Mouse (Mus musculus) CH12.LX (cell line): ENCODE results near the gene Gmds. TPM values are rescaled to one million over a fixed set of nuclear protein-coding genes. Genes with fewer than 3 reads are reported as not detected.

Experiments
- DNase-seq: peaks from one replicate; pipeline ENCODE4 v3.0.0-alpha.2; 2013; ENCODE audit errors: extremely low read depth
- H3K27ac ChIP-seq: 2 replicates; pipeline ENCODE4 v1.5.1; 2012; ENCODE audit warnings: low read depth, mild to moderate bottlenecking, control low read depth, moderate library complexity; ENCODE audit not compliant: insufficient read depth
- H3K27me3 ChIP-seq: replicated peaks from 2 replicates; pipeline ENCODE3; 2012; ENCODE audit warnings: inconsistent platforms
- H3K36me3 ChIP-seq, 2 experiments: replicated peaks in 1 of 2; 2 replicates each; pipeline versions ENCODE3 to v1.6.1; 2012; ENCODE audit warnings: inconsistent platforms in 1 of 2, low read length in 1 of 2, mild to moderate bottlenecking in 1 of 2, mixed read lengths in 1 of 2, moderate library complexity in 1 of 2; ENCODE audit not compliant: control insufficient read depth in 1 of 2, insufficient read depth in 1 of 2
- H3K4me1 ChIP-seq, 2 experiments: 2 replicates each; pipeline ENCODE4 v1.6.1; 2012; ENCODE audit warnings: inconsistent platforms in 1 of 2, moderate library complexity in 1 of 2; ENCODE audit not compliant: insufficient read depth in 2 of 2, control insufficient read depth in 1 of 2
- H3K4me2 ChIP-seq: 2 replicates; pipeline ENCODE4 v1.6.1; 2012; ENCODE audit warnings: low read depth, mild to moderate bottlenecking, control low read depth; ENCODE audit not compliant: poor library complexity, insufficient read depth, severe bottlenecking
- H3K4me3 ChIP-seq, 3 experiments: fragments of 150-350 bp in 1 of 3; sonication (generic) in 1 of 3; replicated peaks in 1 of 3; 2 replicates each; pipeline versions ENCODE3 to v1.5.1; 2011 to 2012; ENCODE audit warnings: low read depth in 2 of 3, low read length in 2 of 3, mild to moderate bottlenecking in 2 of 3, moderate library complexity in 2 of 3, control low read depth in 1 of 3, improper control_type of control experiment in 1 of 3, inconsistent platforms in 1 of 3, mixed read lengths in 1 of 3; ENCODE audit not compliant: poor library complexity in 1 of 3
- H3K79me2 ChIP-seq: replicated peaks from 2 replicates; pipeline ENCODE4 v1.6.1; 2012; ENCODE audit warnings: mild to moderate bottlenecking, moderate library complexity; ENCODE audit not compliant: control insufficient read depth, poor library complexity, insufficient read depth, severe bottlenecking; ENCODE audit errors: extremely low read depth
- H3K9ac ChIP-seq: 2 replicates; pipeline ENCODE4 v1.6.1; 2012; ENCODE audit warnings: low read depth, mild to moderate bottlenecking, control low read depth, moderate library complexity; ENCODE audit not compliant: insufficient read depth
- H3K9me3 ChIP-seq: replicated peaks from 2 replicates; pipeline ENCODE3; 2012; ENCODE audit warnings: low read length, inconsistent platforms, mixed read lengths
- BHLHE40 ChIP-seq: IDR thresholded peaks from 2 replicates; pipeline ENCODE4 v1.6.1; 2011; ENCODE audit warnings: mild to moderate bottlenecking, low read depth, low read length, improper control_type of control experiment
- CHD2 ChIP-seq: IDR thresholded peaks from 2 replicates; pipeline ENCODE4 v1.6.1; 2011; ENCODE audit warnings: low read length, improper control_type of control experiment
- CTCF ChIP-seq, 2 experiments: IDR thresholded peaks in 1 of 2; conservative IDR thresholded peaks in 1 of 2; 2 replicates each; pipeline ENCODE4 v1.5.1; 2011 to 2012; ENCODE audit warnings: low read depth in 2 of 2, low read length in 2 of 2, improper control_type of control experiment in 1 of 2, inconsistent platforms in 1 of 2, mild to moderate bottlenecking in 1 of 2, moderate library complexity in 1 of 2
- E2F4 ChIP-seq: IDR thresholded peaks from 2 replicates; pipeline ENCODE4 v1.6.1; 2011; ENCODE audit warnings: low read depth, low read length, improper control_type of control experiment; ENCODE audit not compliant: insufficient replicate concordance
- ELF1 ChIP-seq: IDR thresholded peaks from 2 replicates; pipeline ENCODE4 v1.6.1; 2014; ENCODE audit warnings: low read depth, mild to moderate bottlenecking, inconsistent platforms, low read length, improper control_type of control experiment
- EP300 ChIP-seq: IDR thresholded peaks from 2 replicates; pipeline ENCODE4 v1.6.1; 2011; ENCODE audit warnings: low read length, improper control_type of control experiment
- ETS1 ChIP-seq: conservative IDR thresholded peaks from 2 replicates; pipeline ENCODE4 v1.6.1; 2012; ENCODE audit warnings: low read depth, mild to moderate bottlenecking, inconsistent platforms, low read length, improper control_type of control experiment, moderate library complexity
- GABPA ChIP-seq: IDR thresholded peaks from 2 replicates; pipeline ENCODE4 v1.6.1; 2012; ENCODE audit warnings: low read depth, low read length, improper control_type of control experiment, inconsistent platforms; ENCODE audit not compliant: insufficient replicate concordance
- HCFC1 ChIP-seq: IDR thresholded peaks from 2 replicates; pipeline ENCODE4 v1.6.1; 2012; ENCODE audit warnings: low read depth, mild to moderate bottlenecking, inconsistent platforms, low read length, improper control_type of control experiment
- JUN ChIP-seq: IDR thresholded peaks from 2 replicates; pipeline ENCODE4 v1.6.1; 2011; ENCODE audit warnings: low read depth, mild to moderate bottlenecking, low read length, improper control_type of control experiment, moderate library complexity; ENCODE audit not compliant: insufficient read depth
- KAT2A ChIP-seq: IDR thresholded peaks from 2 replicates; pipeline ENCODE4 v1.6.1; 2012; ENCODE audit warnings: low read length, improper control_type of control experiment, inconsistent platforms; ENCODE audit not compliant: insufficient replicate concordance
- MAFK ChIP-seq: IDR thresholded peaks from 2 replicates; pipeline ENCODE4 v1.6.1; 2011; ENCODE audit warnings: low read length, improper control_type of control experiment; ENCODE audit not compliant: insufficient replicate concordance
- MAX ChIP-seq: IDR thresholded peaks from 2 replicates; pipeline ENCODE4 v1.6.1; 2011; ENCODE audit warnings: low read length, improper control_type of control experiment
- MAZ ChIP-seq: IDR thresholded peaks from 2 replicates; pipeline ENCODE4 v1.6.1; 2012; ENCODE audit warnings: low read depth, mild to moderate bottlenecking, inconsistent platforms, low read length, improper control_type of control experiment, moderate library complexity
- MEF2A ChIP-seq: IDR thresholded peaks from 2 replicates; pipeline ENCODE4 v1.6.1; 2014; ENCODE audit warnings: low read depth, mild to moderate bottlenecking, inconsistent platforms, low read length, improper control_type of control experiment, borderline replicate concordance
- MXI1 ChIP-seq: IDR thresholded peaks from 2 replicates; pipeline ENCODE4 v1.6.1; 2011; ENCODE audit warnings: mild to moderate bottlenecking, low read depth, low read length, improper control_type of control experiment
- MYC ChIP-seq: IDR thresholded peaks from 2 replicates; pipeline ENCODE4 v1.6.1; 2011; ENCODE audit warnings: low read depth, mild to moderate bottlenecking, improper control_type of control experiment, low read length
- NELFE ChIP-seq: IDR thresholded peaks from 2 replicates; pipeline ENCODE4 v1.6.1; 2011; ENCODE audit warnings: low read depth, low read length, improper control_type of control experiment
- NRF1 ChIP-seq: IDR thresholded peaks from 2 replicates; pipeline ENCODE4 v1.6.1; 2014; ENCODE audit warnings: low read depth, mild to moderate bottlenecking, inconsistent platforms, low read length, improper control_type of control experiment, moderate library complexity
- PAX5 ChIP-seq: IDR thresholded peaks from 2 replicates; pipeline ENCODE4 v1.6.1; 2012; ENCODE audit warnings: low read length, inconsistent platforms, mixed read lengths
- POLR2A ChIP-seq: IDR thresholded peaks from 2 replicates; pipeline ENCODE4 v1.6.1; 2011; ENCODE audit warnings: low read depth, mild to moderate bottlenecking, improper control_type of control experiment, low read length
- POLR2AphosphoS2 ChIP-seq: IDR thresholded peaks from 2 replicates; pipeline ENCODE4 v1.6.1; 2011; ENCODE audit warnings: low read depth, low read length, improper control_type of control experiment
- RAD21 ChIP-seq: IDR thresholded peaks from 2 replicates; pipeline ENCODE4 v1.6.1; 2011; ENCODE audit warnings: low read depth, mild to moderate bottlenecking, low read length, improper control_type of control experiment, moderate library complexity
- RCOR1 ChIP-seq: conservative IDR thresholded peaks from 2 replicates; pipeline ENCODE4 v1.6.1; 2012; ENCODE audit warnings: low read depth, mild to moderate bottlenecking, inconsistent platforms, low read length, improper control_type of control experiment
- SIN3A ChIP-seq: IDR thresholded peaks from 2 replicates; pipeline ENCODE4 v1.6.1; 2012; ENCODE audit warnings: low read length, improper control_type of control experiment, inconsistent platforms
- UBTF ChIP-seq: IDR thresholded peaks from 2 replicates; pipeline ENCODE4 v1.6.1; 2012; ENCODE audit warnings: low read depth, mild to moderate bottlenecking, inconsistent platforms, low read length, improper control_type of control experiment, moderate library complexity
- USF1 ChIP-seq: IDR thresholded peaks from 2 replicates; pipeline ENCODE4 v1.6.1; 2014; ENCODE audit warnings: low read depth, mild to moderate bottlenecking, inconsistent platforms, low read length, improper control_type of control experiment
- USF2 ChIP-seq: conservative IDR thresholded peaks from 2 replicates; pipeline ENCODE4 v1.6.1; 2011; ENCODE audit warnings: low read depth, low read length, improper control_type of control experiment
- ZMIZ1 ChIP-seq: IDR thresholded peaks from 2 replicates; pipeline ENCODE4 v1.6.1; 2012; ENCODE audit warnings: low read depth, mild to moderate bottlenecking, inconsistent platforms, low read length, improper control_type of control experiment
- dilution Hi-C: fragments of 300-500 bp; cut with MboI; formaldehyde crosslinking; loops from 2 replicates; pipeline ENCODE4 v1.14.3; 2020; ENCODE audit warnings: low sequenced_read_pairs; ENCODE audit not compliant: extremely low pct_unique_long_range_greater_than_20kb, extremely low pct_ligation_motif_present
- in situ Hi-C: fragments of 300-500 bp; cut with MboI; formaldehyde crosslinking; loops from 3 replicates; pipeline ENCODE4 v1.14.3; 2019; ENCODE audit warnings: low sequenced_read_pairs, low pct_ligation_motif_present, low pct_unique_long_range_greater_than_20kb, mixed read lengths
- polyA plus RNA-seq: library from polyadenylated mRNA; unstranded; fragments of >175 nt; gene quantifications from 2 replicates; pipeline ENCODE4 v1.2.1, GENCODE M21; 2012; ENCODE audit warnings: low read depth; ENCODE audit not compliant: insufficient read length
- total RNA-seq, 2 experiments: library from RNA; depleted of rRNA; stranded (reverse); fragments of 300-350 nt in 1 of 2; fragments of >200 nt in 1 of 2; gene quantifications; 2 replicates each; pipeline ENCODE4 v1.2.3; 2012 to 2014

The Gmds gene
- total and polyA plus RNA-seq, 3 experiments = 11.0 to 19.3 (median 15.1) TPM

GRCm38 (mm10) chr13:31943482-31944275 lies 394.9 kb downstream of the Gmds start:
- Histone ChIP-seq H3K4me1 (no peaks in the 10 kb centered on the region), H3K79me2 (no peaks in the 10 kb centered on the region), H3K27me3 (no peaks in the 10 kb centered on the region), H3K9me3 (no peaks in the 10 kb centered on the region), H3K36me3 (peaks cover 0 to 3% of the 10 kb centered on the region in 2 experiments), H3K4me3 (no peak overlapping the region), H3K4me2 (no peak overlapping the region), H3K9ac (no peak overlapping the region), H3K27ac (no peak overlapping the region)
- TF ChIP-seq KAT2A (no peak), E2F4 (no peak), UBTF (no peak), NRF1 (no peak), USF2 (no peak), CTCF (conservative IDR thresholded peaks at IDR 0.05 in 1 of 2, IDR thresholded peaks at IDR 0.05 in 1 of 2; ENCODE audit: low read depth in 2 of 2, low read length in 2 of 2) (no peak), MAZ (no peak), PAX5 (no peak), MEF2A (no peak), POLR2AphosphoS2 (no peak), MAFK (no peak), CHD2 (no peak), USF1 (no peak), SIN3A (no peak), JUN (no peak), POLR2A (no peak), EP300 (no peak), NELFE (no peak)
- DNase-seq = no peak
- in situ Hi-C loops = no loop called here
- dilution Hi-C loops = no loop called here

- Histone ChIP-seq H3K4me3 (no peak overlapping the region), H3K9me3 (no peaks in the 10 kb centered on the region), H3K36me3 (no peaks in the 10 kb centered on the region), H3K9ac (no peak overlapping the region), H3K79me2 (no peaks in the 10 kb centered on the region), H3K4me2 (no peak overlapping the region), H3K27ac (no peak overlapping the region), H3K27me3 (no peaks in the 10 kb centered on the region), H3K4me1 (no peaks in the 10 kb centered on the region)
- in situ Hi-C loops (no loop called here), dilution Hi-C loops (no loop called here)
- TF ChIP-seq MXI1 (no peak), POLR2AphosphoS2 (no peak), HCFC1 (no peak), ZMIZ1 (no peak), GABPA (no peak), BHLHE40 (no peak), MEF2A (no peak), RCOR1 (no peak), SIN3A (no peak), NRF1 (no peak), MAFK (no peak), MAX (no peak), CTCF (conservative IDR thresholded peaks at IDR 0.05 in 1 of 2, IDR thresholded peaks at IDR 0.05 in 1 of 2; ENCODE audit: low read depth in 2 of 2, low read length in 2 of 2) (no peak), ETS1 (no peak), ELF1 (no peak), KAT2A (no peak), CHD2 (no peak), MAZ (no peak), MYC (no peak), RAD21 (no peak)
- DNase-seq = no peak
Measured at GRCm38 (mm10) chr13:31929299-31929698, 409.2 kb downstream of the Gmds start.
